Mouse (Mus musculus): ENCODE measurements at regions not wholly inside any gene's neighbourhood (a gene's known extent, or its start where the extent isn't known, plus 50 kb on each side); places are given as distances from the start of the nearest gene placed in this dataset.

DNA sequence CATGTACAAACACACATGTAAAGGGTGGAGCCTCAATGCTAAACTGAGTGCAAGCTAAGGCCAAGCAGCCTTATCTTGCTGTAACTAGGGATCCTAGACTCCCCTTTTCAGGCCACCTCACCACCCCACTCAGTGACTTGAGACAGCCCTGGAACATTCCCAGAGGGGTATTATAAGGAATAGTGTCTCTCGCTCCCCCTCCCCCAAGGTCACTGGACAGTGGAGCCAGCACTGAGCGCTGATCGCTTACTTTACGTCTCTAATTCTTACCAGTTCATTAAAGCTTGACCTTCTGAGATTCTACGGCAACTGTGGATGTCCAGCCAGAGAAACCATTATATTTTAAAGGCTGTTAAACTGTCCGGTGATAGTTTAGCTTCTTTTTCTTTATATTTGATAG lies 243.5 kb downstream of the Gm4791 start:
- TF ChIP-seq POLR2A (IDR thresholded peaks at IDR 0.05; ENCODE audit: insufficient read length, low read depth) (no peak), USF1 (IDR thresholded peaks at IDR 0.05; ENCODE audit: low read depth) (no peak)

Data from myocyte (in vitro differentiated cells).